Mouse (Mus musculus): ENCODE data around the gene AW011738.

The AW011738 gene

DNA sequence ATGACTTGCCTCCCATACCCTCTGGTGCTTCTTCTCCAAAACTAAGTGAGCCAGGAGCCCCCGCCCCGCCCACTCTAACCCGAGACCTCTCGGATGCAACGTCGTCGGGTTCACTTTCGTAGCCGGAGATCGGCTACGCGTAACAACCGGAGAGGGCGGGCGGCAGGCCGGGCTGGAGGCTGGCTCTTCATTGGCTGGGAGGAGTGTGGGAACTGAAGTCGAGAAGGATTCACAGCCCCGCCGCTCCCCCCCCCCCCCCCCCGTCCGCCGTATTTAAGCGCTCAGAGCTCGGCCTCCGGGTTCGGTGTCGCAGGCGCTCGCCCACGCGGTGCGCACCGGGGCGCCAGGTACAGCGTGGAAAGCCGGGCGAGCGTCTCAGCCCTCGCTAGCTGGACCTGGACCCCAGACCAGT is at the start of gene AW011738:
Gene AW011738 (plus strand): TSS at position 304 of the 412 bp plus-strand sequence.
- in situ Hi-C loops (cut with MseI, MboI): no loop called here

DNA sequence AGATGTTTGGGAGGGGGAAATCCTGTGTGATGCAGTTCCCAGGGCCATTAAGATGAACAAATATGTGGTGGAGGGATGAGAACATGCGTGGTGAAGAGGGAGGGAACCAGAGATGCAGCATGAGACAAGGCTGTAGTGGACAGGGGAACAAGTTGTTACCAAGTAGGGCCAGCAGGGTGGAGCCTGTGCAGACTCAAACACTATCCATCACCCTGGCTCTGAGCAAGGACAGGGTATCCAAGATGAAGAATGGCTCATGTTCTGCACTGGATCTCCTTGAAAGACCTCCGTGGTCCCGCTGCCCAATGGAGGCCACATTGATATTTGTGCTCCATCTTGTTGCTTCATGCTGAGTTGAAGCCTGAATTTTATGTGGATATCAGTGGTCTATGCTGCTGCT is 48.3 kb upstream of the AW011738 start:
- in situ Hi-C loops (cut with MseI, MboI): no loop called here

DNA sequence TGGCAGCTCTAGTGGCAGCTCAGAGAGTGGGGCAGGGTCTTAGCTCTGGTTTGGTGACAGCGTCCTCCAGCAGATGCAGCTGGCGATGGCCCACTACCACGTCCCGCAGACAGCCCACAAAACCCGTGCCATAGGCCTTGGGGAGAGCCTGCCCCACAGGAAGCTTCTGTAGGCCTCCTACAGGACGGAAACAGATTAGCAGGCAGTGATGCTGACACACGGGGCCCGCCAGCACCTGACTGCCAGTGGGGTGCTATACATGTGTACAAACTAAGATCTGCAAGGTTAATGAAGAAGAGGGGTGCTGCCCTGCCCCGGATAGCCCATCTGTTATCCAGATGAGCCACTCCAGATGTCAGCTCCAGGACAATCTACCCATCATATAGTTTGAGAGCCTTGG is 36.6 kb upstream of the AW011738 start:
- in situ Hi-C loops (cut with MseI, MboI): no loop called here

DNA sequence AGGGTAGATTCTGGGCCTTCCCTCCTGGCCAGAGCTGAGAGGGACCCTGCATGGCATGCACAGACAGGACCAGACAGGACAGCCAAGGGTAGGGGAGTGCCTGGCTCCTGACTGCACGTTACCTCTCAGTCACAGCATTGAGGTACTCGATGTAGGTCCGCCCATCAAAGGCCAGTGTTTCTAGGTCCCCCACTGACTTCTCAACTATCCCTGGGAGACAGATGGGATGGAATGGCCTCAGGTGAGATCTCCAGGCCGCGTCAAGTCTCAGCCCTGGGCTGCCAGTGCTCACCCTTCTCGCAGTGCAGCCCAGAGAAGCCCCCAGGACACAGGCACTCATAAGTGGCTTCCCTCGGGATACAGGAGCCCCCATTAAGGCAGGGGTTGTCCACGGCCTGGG is 34.5 kb upstream of the AW011738 start:
- in situ Hi-C loops (cut with MseI, MboI): no loop called here

DNA sequence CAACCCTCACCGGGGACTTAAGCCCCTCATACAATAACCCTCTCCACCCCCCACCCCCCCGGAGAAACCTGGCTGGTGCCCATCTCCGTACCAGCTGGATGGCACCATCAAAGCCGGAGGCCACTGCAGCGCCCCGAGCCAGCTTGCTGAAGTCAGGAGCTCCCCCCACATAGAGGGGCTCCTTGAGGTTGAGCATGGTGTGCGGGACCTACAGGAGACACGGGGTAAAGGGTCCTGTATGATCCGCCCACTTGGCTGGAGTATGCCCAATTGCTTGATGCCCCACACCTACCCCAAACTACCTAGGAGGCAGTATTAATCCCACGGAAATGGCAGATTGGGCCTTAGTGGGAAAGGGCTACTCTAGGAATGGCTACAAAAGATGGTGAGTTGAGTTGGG is 34.0 kb upstream of the AW011738 start:
- in situ Hi-C loops (cut with MseI, MboI): no loop called here

DNA sequence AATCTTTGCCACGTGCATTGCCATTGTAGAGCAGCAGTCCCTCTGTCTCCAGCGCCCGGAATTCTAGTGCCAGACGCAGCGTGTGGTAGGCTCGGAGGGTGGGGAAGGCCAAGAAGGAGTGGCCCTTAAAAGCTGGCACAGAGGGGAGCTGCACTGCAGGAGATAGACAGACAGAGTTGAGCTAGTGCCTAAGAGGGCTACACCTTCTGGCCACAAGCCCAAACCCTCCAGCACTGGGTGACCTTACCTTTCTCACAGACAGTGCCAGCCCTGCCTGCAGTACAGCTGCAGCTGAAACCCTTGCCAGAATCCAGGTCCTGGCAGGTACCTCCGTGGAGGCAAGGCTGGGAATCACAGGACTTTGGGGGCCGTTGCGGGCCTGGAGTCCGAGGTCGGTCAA is 31.3 kb upstream of the AW011738 start:
- in situ Hi-C loops (cut with MseI, MboI): no loop called here

DNA sequence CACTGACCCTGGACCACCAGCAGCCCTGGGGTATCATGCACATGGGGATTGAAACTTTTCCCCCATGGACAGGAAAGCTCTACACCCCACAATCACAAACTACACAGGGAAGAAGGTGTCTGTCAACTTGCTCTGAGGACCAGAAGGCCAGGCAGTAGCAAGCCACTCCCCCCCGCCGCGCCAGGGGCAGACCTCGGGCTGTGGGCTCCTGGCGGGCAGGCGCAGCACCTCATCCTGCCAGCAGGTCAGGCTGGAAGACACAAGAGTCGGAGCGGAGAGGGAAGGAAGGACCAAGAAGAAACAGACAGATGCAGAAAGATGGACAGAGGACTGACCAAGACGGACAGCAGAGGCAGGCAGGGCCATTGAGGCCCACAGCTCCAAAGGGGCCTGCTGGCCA is 25.5 kb upstream of the AW011738 start:
- in situ Hi-C loops (cut with MseI, MboI): no loop called here

DNA sequence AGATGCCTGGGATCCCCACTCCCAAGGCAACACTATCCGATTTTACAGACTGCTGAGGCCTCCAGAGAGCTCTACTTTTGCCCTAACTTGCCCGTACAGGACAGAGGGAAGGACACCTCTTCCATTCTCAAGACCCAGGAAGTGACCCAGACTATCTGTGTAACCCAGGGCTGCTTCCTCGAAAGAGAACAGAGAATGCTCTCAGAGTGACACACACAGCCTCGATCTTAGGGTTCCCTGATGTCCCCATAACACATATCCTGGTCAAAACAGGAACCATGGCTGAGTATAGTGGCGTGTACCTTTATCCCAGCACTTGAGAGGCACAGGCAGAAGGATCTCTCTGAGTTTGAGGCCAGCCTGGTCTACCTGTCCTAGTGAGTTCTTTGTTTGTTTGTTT is 19.4 kb upstream of the AW011738 start:
- in situ Hi-C loops (cut with MseI, MboI): no loop called here

DNA sequence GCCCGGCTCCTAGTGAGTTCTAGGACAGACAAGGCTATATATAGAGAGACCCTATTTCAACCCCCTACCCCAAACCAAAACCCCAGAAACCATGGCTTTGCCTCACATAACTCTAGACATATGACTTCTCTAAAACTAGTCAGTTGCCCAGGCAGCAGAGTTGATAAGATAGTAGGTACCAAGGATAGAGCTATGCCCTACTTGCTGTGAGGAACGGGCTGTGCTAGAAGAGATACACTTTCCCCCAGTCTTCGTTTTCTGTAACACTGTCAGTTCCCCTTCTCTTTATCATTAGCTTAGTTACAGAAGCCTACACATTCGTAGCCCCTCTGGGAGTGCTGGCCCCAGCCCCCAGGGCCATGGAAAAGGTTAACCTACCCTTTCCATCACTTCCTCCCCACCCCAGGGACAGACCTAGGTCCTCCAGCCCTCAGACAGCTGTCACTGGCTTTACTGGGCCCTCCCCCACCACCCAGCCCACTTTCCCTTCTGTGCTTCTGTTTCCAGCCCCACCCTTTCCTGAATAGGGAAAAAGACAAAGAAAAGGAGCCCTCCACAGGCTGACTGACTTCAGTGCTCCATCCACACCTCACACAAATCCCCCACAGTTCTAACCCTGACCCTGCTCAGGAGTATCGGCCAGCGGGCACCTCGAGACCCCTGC is 18.7 kb upstream of the AW011738 start:
- in situ Hi-C loops (cut with MseI, MboI): no loop called here

DNA sequence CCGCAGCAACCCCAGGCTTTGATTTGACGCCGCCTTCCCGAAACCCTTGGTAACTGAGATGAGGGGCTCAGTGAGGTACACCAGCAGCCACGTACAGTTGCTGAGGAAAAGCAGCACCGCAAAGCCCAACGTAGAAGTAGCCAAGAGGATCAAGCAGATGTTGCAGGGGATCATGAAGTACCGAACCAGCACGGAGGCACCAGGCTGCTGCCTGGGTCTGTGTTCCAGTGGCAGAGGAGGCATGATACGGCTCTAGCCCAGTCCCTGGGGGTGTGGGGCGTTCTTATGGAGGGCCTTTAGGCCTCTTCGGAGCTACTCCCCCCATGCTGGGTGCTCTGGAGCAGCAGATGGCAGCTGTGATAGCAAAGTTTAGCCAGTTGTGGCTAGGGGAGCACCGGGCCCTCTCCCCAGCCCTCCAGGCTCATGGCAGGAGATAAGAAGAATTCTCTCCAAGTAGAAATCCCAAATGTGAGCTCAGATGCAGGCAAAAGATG is 17.6 kb upstream of the AW011738 start:
- in situ Hi-C loops (cut with MseI, MboI): no loop called here

DNA sequence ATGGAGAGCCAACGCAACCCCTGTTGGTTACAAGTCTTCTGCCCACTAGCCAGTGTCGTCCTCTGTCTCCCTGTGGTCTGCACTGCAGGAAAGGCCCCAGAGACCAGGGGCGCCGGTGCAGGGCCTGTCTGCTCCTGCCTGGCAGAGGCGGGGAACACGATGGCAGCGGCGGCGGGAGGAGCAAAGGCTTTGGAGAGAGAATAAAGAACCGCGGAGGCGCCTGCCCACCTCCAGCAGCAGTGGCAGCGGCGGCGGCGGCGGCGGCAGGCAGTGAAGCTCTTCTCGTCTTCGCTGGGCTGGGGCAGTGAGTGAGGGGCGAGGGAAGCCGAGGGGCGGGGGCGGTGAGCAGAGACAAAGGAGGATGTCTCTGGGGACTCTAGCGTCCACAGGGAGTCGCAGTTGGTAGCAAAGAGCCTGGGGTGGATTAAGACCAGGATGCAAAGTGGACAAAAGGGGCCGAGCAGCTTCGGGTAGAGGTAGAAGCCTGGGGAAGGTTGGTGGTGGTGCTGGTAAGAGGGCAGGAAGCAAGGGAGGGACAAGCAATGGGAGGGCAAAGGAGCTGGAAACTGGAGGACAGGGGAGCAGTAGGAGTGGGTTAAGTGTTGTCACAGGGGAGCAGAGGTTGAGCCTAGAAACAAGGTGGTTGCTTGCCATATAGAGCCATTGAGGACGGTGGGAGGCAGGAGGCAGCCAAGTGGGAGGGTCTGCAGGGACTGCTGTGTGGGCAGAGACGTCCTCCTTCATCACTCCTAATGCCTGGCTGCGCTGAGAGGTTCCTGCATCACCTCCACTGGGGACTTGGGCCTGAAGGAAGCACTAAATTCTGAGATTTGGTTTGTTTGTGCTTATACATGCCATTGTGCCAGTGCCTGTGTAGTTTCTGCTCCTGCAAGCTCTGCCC is 16.9 kb upstream of the AW011738 start:
- in situ Hi-C loops (cut with MseI, MboI): no loop called here

DNA sequence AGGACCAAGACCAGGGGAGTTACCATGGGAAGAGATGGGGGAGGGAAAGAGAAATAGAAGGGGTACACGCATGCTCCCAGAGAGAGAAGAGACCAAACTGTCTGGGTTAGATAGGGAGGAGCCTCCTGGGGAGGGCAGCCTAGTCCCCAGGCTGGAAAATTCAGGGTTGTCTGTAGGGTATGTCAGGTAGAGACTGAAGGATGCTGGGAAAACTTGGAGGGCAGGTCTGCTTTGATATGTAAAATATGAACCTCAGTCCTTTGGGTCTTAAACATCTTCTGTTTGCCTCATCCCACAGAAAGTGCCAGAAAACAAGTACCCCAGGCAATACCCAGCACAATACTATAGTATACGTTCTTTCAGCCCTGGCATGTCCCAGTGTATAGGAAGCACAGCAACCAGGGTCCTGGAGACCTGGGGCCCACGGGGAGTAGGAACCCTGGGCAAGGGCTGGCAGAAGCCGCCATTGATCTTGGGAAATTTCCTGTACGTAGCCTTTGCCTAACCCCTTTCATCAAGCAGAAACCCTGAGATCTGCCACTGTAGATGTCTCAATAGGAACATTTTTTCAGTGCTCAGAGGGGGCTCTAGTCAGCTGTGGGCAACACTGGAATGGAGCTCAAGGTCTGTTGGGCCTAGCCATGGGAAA is 14.8 kb upstream of the AW011738 start:
- in situ Hi-C loops (cut with MseI, MboI): no loop called here

DNA sequence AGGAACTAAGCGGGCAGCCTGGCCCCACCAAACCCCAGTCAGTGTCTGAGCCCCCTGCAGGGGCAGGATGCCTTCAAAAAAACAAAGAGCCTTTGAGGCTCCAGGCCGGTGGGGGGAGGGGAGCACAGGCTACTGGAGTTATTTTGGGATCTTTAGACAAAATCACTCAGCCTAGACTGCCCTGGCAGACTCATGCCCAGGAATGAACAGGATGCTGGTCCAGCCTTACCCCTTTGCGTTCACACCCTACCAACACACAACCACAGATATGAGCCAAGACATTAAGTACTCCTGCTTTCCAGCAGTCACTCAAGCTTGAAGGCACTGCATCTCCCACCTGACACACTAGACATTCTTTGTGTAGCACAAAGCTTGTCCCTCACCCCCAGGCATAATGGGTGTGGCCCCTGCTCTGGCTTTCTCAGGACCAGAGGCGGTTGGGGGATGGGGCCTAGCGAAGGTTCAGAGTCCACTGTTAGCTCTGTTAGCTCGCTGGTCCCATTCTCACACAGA is 14.2 kb upstream of the AW011738 start:
- in situ Hi-C loops (cut with MseI, MboI): no loop called here

DNA sequence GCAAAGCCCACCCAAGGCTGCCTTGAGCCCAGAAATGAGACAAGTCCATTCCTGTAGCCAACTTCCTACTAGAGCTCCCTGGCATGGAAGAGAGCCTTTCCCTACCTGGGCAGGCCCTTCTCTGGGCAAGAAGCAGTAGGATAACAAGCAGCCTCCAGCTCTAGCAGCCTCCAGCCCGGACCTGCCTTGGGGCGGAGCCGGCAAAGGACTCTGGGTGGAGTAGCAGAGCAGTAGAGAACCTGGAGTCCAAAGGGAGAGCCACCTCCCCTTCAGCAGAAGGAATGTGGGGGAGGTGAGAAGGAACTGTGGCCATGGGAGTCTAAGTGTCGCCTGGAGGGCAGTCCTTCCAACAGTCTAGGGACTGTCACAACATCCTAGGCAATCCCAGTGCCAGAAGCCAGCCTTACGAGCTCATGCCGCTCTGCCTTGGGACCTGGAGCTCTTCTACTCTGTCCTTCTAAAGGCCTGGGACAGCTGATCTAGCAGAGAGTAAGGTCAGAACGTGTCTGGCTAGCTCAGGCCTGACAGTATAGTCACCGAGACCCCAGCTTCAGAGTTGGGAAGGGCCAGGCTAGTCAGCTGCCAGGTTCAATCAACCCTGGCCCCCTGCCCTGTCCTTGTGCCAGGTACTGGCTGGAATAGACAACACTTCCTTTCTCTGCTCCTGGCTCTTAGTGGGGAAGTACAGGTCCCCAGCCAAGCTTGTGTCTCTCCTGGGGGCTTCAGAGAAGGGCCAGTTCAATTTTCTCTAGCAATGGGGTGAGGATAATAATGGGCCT is 10.5 kb upstream of the AW011738 start:
- in situ Hi-C loops (cut with MseI, MboI): no loop called here

DNA sequence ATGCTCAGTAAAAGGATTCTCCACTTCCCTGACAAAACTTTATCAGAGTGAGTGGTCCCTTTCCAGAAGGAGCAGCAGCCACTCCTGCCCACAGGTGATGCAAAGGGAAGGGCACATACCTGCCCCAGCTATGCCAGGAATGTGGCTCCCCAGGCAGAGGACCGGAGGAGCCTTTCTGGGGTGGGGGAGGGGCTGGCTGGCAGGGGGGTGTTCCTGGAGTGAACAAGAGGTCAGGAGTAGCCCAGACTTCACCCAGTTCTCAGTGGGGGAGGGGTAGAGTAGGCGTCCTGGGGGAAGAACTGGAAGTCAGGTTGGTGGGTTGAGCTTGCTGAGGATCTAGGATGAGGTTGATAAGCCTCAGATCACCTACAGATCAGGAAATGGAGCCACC is 9.9 kb upstream of the AW011738 start:
- in situ Hi-C loops (cut with MseI, MboI): no loop called here

DNA sequence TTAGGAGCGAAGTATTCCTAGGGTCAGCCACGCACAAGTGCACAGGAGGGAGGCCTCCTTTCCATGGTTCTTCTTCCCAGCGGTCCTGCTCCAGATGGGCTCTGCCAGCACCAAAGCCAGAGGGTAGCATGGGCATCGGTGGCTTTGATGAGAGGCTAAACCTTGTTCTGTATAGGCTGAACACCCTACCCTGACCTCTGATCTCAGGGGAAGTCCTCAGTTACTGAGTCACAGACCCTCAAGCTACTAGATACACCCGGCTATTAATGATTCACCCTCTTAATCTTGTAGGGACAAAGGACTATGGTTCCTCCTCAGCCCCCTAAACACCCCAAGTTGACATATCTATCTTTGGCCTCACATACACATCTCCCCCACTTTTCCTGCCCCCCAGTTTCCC is 9.2 kb upstream of the AW011738 start:
- in situ Hi-C loops (cut with MseI, MboI): no loop called here

DNA sequence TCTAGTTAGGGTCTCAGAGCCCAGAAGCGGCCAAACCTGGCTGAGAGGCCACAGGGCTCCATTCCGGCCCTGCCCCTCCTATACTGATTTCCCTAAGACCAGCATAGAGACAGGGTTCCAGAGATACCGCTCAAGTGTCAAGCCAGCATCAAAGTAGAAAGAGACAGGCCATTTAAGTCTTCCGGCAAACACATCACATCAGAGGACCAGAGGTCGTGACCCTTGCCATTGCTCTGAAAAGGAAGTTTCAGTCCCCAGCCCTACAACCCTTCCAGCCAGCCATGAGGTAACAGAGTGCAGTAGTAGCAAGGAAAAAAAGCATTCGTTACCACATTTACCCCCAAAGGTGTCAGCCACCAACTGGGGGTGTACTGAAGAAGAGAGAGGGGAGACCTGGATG is 8.8 kb upstream of the AW011738 start:
- in situ Hi-C loops (cut with MseI, MboI): no loop called here

DNA sequence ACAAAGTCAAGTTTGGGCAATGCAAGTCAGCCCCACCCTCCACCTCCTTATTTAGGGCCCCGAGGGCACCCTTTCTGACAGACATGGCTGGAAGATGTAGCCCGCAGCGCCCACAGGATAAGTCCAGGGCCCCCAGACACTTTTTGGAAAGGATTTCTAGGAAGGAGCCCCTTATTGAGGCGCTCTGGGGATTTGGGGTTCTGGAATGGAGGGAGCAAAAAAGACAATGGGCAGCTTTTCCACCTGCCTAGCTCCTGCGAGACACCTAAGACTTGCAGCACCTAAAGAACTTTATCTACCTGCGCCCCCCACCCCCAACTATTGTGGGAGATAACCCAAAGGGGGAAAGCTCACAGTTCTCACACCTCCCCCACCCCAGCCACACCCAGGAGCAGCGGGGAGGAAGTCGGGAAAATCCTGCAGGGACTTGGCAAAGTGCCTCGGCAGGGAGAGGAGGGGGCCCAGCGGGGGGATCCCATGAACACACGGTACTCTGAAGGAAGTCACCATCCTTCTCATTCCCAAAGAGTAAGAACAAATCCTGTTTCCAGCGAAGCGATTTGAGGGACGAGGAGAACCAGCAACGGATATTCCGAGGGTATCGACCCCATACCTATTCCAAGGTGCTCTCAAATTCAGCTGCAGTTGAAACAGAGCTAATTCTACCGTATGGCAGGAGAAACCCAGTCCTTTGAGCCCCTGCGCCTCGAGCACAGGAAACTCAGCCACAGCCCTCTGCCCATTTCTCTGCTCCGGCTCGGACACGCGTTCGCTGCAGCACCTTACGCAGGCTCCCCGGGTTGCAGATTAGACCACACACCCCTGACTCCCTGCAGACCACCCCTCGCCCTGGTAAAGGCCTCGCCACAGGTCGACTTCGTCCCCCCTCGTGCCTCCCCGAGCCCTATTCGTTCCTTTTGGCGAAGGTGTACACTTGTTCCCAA is 6.9 kb upstream of the AW011738 start:
- in situ Hi-C loops (cut with MseI, MboI): no loop called here

DNA sequence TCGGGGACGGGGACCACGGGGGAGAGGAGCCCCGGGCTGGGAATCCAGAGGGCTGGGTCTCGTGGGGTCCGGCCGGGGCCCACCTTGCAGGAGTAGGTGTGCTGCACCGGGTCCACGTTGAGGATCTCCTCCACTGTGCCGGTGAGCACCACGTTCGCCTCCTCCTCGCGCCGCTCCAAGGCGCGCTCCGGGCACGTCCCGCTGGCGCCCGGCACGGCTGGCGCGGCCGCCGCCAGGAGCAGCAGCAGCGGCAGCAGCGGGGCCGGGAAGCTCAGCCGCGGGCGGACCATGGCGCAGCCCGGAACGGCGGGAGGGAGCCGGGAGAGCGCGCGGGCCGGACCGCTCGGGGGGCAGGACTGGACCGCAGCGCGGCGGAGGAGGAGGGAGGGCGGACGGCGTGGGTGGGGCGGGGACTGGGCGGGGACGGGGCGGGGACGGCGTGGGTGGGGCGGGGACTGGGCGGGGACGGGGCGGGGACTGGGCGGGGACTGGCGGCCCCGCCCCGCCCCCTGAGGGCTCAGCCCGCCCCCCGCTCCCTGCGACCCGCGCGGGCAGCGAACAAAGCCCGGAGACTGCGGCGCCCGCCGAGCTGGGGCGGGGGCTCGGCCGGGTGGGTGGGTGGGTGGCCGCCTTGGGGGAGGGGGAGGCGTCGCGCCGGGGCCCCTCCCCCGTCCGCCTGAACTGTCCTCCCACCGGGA is 5.8 kb upstream of the AW011738 start, which contains the start of gene Agrn:
Gene Agrn (minus strand): TSS at position 358 of the 698 bp plus-strand sequence.
- in situ Hi-C loops (cut with MseI, MboI): no loop called here

DNA sequence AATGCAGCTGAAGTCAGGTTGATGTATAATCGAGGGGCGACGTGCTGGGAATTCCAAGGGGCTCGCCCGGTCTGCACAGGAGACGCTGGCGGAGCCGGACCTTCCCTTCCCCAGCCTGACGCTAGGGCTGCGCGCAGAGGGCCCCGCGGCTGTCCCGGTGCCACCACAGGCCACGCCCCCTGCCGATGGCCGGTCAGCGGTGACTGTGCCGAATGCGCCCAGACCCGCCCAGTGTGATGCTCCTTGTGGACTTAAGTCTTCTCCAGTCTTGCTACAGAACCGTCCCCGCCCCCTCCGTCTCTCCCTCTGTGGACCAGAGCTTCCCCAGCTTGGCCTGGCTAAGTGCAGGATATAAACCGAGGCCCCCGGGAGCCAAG is 5.3 kb upstream of the AW011738 start:
- in situ Hi-C loops (cut with MseI, MboI): no loop called here
